Mouse (Mus musculus) heart, embryonic 14.5 days (tissue): ENCODE measurements at regions not wholly inside any gene's neighbourhood (a gene's known extent, or its start where the extent isn't known, plus 50 kb on each side); places are given as distances from the start of the nearest gene placed in this dataset.

Experiments
- ATAC-seq: fragments of 200-750 bp; cut with Nextera tagmentation; 2 replicates; pipeline ENCODE4 v1.8.0; 2017; ENCODE audit warnings: low read depth, moderate TSS enrichment; ENCODE audit not compliant: insufficient number of reproducible peaks, insufficient read depth, low FRiP score
- H3K27ac ChIP-seq, 2 experiments: fragments of 200-500 bp in 1 of 2; fragments of 300-500 bp in 1 of 2; sonication (generic) in 1 of 2; replicated peaks in 1 of 2; 2 replicates each; pipeline ENCODE4 v1.5.1; 2012 to 2014; ENCODE audit warnings: low read depth in 2 of 2, low read length in 2 of 2, control low read depth in 1 of 2, mild to moderate bottlenecking in 1 of 2, mixed read lengths in 1 of 2; ENCODE audit not compliant: control insufficient read depth in 1 of 2, insufficient read depth in 1 of 2
- H3K27me3 ChIP-seq: fragments of 300-500 bp; sonication (generic); 2 replicates; pipeline ENCODE4 v1.6.1; 2014; ENCODE audit warnings: mild to moderate bottlenecking, low read length, control low read depth; ENCODE audit not compliant: control insufficient read depth, insufficient read depth
- H3K36me3 ChIP-seq: fragments of 300-500 bp; sonication (generic); 2 replicates; pipeline ENCODE4 v1.6.1; 2014; ENCODE audit warnings: mild to moderate bottlenecking, control low read depth, low read length, mixed read lengths; ENCODE audit not compliant: control insufficient read depth, insufficient read depth
- H3K4me1 ChIP-seq, 2 experiments: fragments of 200-500 bp in 1 of 2; fragments of 300-500 bp in 1 of 2; sonication (generic) in 1 of 2; 2 replicates each; pipeline ENCODE4 v1.6.1; 2012 to 2014; ENCODE audit warnings: low read length in 2 of 2, control low read depth in 1 of 2, mixed read lengths in 1 of 2; ENCODE audit not compliant: control insufficient read depth in 2 of 2, insufficient read depth in 2 of 2
- H3K4me2 ChIP-seq: fragments of 300-500 bp; sonication (generic); 2 replicates; pipeline ENCODE4 v1.6.1; 2014; ENCODE audit warnings: mild to moderate bottlenecking, low read length
- H3K4me3 ChIP-seq, 2 experiments: fragments of 200-500 bp in 1 of 2; fragments of 300-500 bp in 1 of 2; sonication (generic) in 1 of 2; 2 replicates each; pipeline ENCODE4 v1.5.1; 2012 to 2014; ENCODE audit warnings: low read length in 2 of 2, mild to moderate bottlenecking in 2 of 2, control low read depth in 1 of 2, low read depth in 1 of 2, moderate library complexity in 1 of 2; ENCODE audit not compliant: control insufficient read depth in 1 of 2, insufficient read depth in 1 of 2
- H3K9ac ChIP-seq: fragments of 300-500 bp; sonication (generic); 2 replicates; pipeline ENCODE4 v1.6.1; 2014; ENCODE audit warnings: mild to moderate bottlenecking, low read length
- H3K9me3 ChIP-seq: fragments of 300-500 bp; sonication (generic); 2 replicates; pipeline ENCODE4 v1.6.1; 2016; ENCODE audit warnings: low read length, control low read depth; ENCODE audit not compliant: control insufficient read depth
- WGBS: fragments of 180-500 bp; shearing (Covaris S2); extraction: QIAGEN DNeasy Blood & Tissue Kit; methylation state at CpG from one replicate; pipeline ENCODE4 v1.1.7; 2014; 5-methylcytosine and 5-hydroxymethylcytosine counted together

DNA sequence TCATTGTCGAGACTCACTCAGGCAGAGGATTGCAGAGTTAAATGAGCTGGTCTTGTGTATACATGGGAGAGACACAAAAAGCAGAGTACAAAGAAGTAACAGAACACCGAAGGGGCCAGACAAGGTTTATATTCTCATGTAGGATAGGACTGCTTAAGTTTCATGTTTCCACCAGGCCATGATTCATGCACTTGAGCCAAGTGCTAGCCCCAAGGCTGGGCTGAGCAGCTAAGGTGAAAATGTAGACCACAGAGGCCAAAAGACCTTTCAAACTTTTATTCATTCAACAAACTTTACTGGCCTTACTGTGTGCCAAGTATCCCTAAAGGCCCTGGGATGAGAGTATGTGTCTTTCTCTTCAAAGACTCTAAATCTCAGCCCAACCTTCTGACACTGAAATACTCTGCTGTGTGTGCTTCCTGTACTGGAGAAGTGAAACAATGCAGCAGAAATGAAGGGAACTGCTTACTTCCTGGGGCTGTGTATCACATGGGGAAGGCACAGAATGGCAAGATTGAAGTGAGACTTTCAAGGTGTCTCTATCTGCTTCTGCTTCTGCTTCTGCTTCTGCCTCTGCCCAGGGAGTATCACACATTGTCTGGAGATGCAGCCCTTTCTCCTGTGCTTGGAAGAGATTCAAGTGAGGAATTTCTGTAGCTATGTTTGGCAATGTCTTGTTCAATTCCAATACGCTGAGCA, 79.3 kb upstream of the Arhgap5 start:
- 76% methylated on average over 3 of the region's 3 CpGs for WGBS
- Histone ChIP-seq H3K4me2 (no peak overlapping the region), H3K9me3 (no peaks in the 10 kb centered on the region), H3K27me3 (no peaks in the 10 kb centered on the region), H3K4me3 (no peak overlapping the region), H3K27ac (no peak overlapping the region), H3K4me1 (no peaks in the 10 kb centered on the region), H3K9ac (no peak overlapping the region), H3K36me3 (no peaks in the 10 kb centered on the region)
- no peak for ATAC-seq

DNA sequence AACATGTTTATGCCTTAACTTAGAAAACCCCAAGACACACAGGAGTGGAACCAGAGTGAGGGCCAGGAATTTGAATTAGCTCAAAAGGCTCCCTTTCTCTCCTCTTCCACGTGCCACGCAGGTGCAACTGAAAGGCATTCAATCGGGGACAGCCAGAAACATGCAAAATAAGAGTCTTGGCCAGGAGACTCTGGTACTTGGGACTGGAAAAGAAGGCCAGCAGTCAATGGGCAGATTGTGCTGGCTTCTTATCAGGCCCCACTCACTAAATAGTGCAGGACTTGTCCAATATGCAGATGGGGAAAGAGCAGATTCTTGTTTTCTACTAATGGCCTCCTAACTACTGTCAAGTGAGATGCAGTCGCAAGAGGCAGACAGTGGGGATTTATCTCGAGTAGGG, 73.8 kb upstream of the Arhgap5 start:
- Histone ChIP-seq H3K4me3 (no peak overlapping the region), H3K27ac (no peak overlapping the region), H3K27me3 (no peaks in the 10 kb centered on the region), H3K4me1 (peaks cover 0 to 5% of the 10 kb centered on the region in 2 experiments; a peak in 1 of 4 replicates), H3K9ac (no peak overlapping the region), H3K36me3 (no peaks in the 10 kb centered on the region), H3K9me3 (no peaks in the 10 kb centered on the region), H3K4me2 (no peak overlapping the region)
- no peak for ATAC-seq
- 55% methylated on average over 5 of the region's 5 CpGs for WGBS

DNA sequence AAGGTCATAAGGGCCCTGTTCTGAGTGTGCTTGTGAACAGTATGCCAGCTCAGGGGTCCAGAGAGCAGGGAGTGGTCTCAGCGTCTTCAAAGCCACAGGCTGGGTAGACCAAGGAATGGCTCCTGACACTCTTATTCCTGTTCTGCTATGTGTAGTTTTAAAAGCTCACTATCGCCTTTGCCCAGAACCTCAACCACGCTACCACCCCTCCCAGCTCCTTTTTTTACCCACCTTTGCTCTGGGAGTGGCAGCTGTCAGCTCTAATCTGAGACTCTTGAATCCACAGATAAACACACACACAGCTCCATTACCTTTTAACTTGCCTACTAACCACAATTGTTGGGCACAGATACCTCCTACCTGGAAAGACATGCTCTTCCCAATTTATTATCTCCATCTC, 71.8 kb upstream of the Arhgap5 start:
- Histone ChIP-seq H3K4me1 (peaks cover 0 to 5% of the 10 kb centered on the region in 2 experiments; a peak in 1 of 4 replicates), H3K4me2 (no peak overlapping the region), H3K27ac (no peak overlapping the region), H3K4me3 (no peak overlapping the region), H3K27me3 (no peaks in the 10 kb centered on the region), H3K9me3 (no peaks in the 10 kb centered on the region), H3K9ac (no peak overlapping the region), H3K36me3 (no peaks in the 10 kb centered on the region)
- 78% methylated on average over 3 of the region's 3 CpGs for WGBS
- ATAC-seq, result no peak

DNA sequence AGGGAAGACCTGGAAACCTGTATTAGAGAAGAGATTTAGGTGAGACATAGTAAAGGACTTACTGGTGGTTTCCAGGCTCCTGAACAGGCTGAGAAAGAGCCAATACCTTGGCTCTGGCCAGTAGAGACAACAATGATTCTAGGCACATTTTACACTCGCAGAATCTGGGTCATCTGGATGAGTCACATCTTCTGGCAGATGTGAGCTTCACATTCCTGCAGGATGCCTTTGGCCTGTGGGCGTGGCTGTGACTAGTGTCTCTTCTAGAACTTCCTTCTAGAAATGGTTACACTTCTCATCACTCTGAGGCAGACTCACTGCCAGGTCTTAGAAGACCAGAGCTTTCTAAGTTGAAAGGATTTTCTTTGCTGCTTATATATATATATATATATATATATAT, 69.8 kb upstream of the Arhgap5 start:
- no peak for ATAC-seq
- H3K36me3 ChIP-seq, result no peaks in the 10 kb centered on the region
- 53% methylated on average over 2 of the region's 2 CpGs for WGBS
- no peak overlapping the region for H3K27ac ChIP-seq
- H3K9ac ChIP-seq, result no peak overlapping the region
- H3K27me3 ChIP-seq, result no peaks in the 10 kb centered on the region
- H3K4me3 ChIP-seq, result no peak overlapping the region
- H3K9me3 ChIP-seq, result no peaks in the 10 kb centered on the region
- H3K4me2 ChIP-seq, result no peak overlapping the region
- peaks cover 0 to 10% of the 10 kb centered on the region in 2 experiments; a peak in 2 of 4 replicates for H3K4me1 ChIP-seq

DNA sequence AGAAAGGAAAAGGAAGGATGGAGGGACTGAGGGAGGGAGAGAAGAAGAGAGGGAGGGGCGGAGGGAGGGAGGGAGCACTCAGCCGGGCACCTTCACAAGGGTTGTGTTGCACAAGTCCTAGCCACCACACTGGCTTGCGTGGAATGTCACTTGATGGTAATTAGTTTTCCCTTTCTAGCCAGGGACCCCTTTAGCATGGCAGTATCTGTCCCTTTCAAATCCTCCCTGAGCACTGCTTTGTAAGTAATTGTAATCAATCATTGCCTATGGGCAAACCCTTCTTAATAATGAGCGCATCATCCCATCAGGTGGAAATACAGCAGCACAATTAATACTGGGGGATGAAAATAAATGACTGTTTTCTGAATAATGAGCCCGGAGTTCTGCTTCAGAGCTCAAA, 68.5 kb upstream of the Arhgap5 start:
- no peak overlapping the region for H3K4me2 ChIP-seq
- no peaks in the 10 kb centered on the region for H3K36me3 ChIP-seq
- 83% methylated on average over 5 of the region's 5 CpGs for WGBS
- no peaks in the 10 kb centered on the region for H3K27me3 ChIP-seq
- H3K27ac ChIP-seq, result no peak overlapping the region
- no peaks in the 10 kb centered on the region for H3K9me3 ChIP-seq
- H3K4me1 ChIP-seq, result peaks cover 0 to 12% of the 10 kb centered on the region in 2 experiments; a peak in 2 of 4 replicates
- no peak overlapping the region for H3K9ac ChIP-seq
- no peak for ATAC-seq
- H3K4me3 ChIP-seq, result no peak overlapping the region

DNA sequence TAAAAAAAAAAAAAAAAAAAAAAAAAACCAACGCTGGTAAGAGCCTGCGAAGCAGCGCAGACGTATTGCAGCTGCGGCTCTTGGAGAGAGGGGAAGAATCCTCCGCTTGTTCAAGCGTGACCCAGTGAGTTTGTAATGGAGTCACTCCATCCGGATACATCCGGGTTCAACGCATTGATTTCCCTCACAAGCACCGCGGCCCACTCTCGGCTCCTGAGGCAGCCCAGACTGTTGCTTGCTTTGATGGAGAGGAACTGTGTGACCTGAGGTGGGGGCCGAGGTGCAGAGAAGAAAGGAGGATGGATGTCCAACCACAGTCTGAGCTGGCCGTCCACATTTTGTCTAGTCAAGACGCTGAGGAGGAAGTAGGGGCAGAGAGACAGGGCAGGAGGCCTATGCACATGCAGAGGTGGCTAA, 68.0 kb upstream of the Arhgap5 start:
- H3K4me3 ChIP-seq, result no peak overlapping the region
- ATAC-seq, result no peak
- no peak overlapping the region for H3K27ac ChIP-seq
- H3K9ac ChIP-seq, result no peak overlapping the region
- H3K4me2 ChIP-seq, result no peak overlapping the region
- H3K4me1 ChIP-seq, result peaks cover 0 to 10% of the 10 kb centered on the region in 2 experiments; a peak in 2 of 4 replicates
- H3K36me3 ChIP-seq, result no peaks in the 10 kb centered on the region
- no peaks in the 10 kb centered on the region for H3K27me3 ChIP-seq
- 87% methylated on average over 15 of the region's 16 CpGs for WGBS
- H3K9me3 ChIP-seq, result no peaks in the 10 kb centered on the region

DNA sequence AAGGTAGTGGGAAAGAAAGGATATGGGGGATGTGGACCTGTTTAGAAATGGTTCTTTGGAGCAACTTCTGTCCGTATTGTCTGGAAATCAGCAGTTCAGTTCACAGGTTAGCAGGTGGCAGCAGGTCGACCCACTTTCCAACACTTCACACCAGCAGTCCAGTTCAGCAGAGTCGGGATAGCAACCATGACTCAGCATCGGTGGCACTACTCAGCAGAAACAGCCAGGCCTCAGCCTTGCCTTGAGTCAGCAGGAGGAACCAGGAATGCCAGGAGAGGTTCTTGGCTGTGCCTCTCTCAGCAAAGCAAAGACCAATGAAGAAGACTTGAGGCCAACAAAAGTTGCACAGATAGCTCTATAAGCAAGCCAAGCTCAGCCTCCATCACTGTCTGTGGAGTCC, 66.8 kb upstream of the Arhgap5 start:
- ATAC-seq, result no peak
- 85% methylated on average over 4 of the region's 4 CpGs for WGBS
- Histone ChIP-seq H3K4me1 (peaks cover 0 to 10% of the 10 kb centered on the region in 2 experiments; a peak in 2 of 4 replicates), H3K27me3 (no peaks in the 10 kb centered on the region), H3K9me3 (no peaks in the 10 kb centered on the region), H3K9ac (no peak overlapping the region), H3K27ac (no peak overlapping the region), H3K36me3 (no peaks in the 10 kb centered on the region), H3K4me2 (no peak overlapping the region), H3K4me3 (no peak overlapping the region)

DNA sequence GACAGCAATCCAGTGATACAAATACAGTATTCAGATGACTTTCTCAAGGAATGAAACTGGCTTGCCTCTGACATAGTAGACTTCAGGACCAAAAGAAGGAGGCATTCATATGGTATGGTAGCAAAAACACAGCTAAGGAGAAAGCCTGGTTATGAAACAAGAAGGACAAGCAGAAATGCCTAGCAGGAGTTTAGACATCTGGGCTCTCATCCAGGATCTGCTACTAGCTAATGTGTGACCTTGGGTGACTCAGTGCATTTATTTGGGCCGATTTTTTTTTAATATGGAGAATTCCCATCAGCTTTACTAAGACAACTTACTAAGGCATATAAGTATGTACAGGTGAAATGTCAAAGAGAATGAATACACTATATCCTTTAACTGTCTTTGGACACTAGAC, 64.5 kb upstream of the Arhgap5 start:
- peak overlapping the region in 1 of 2 experiments; percentile 31; a peak in 1 of 4 replicates for H3K27ac ChIP-seq
- H3K9me3 ChIP-seq, result no peaks in the 10 kb centered on the region
- WGBS, result 61% methylated on average over 1 of the region's 1 CpGs
- H3K27me3 ChIP-seq, result no peaks in the 10 kb centered on the region
- no peak overlapping the region for H3K4me2 ChIP-seq
- H3K36me3 ChIP-seq, result no peaks in the 10 kb centered on the region
- no peak overlapping the region for H3K9ac ChIP-seq
- H3K4me1 ChIP-seq, result peaks cover 0 to 8% of the 10 kb centered on the region in 2 experiments; a peak in 2 of 4 replicates
- ATAC-seq, result no peak
- H3K4me3 ChIP-seq, result no peak overlapping the region
